10 mouse cellular contexts compared by ENCODE assay signal in the genomic region with DNA sequence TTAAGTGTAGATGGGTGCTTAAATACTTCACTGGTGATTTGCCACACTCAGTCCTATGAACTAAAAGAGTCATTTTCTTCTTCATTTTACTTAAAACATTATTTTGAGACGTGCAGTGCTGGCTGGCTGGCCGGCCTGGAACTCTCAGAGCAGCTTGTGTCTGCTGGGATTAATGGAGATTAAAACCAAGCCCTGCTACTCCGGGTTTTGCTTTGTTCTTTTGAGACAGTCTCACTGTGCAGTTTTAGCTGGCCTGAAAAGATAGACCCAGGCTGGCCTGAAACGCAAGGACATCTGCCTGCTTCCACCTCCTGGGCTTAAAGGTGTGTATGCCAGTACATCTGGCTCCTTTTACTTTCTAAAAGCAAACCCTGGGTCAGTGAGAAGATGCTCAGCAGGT. TPM values are rescaled to one million over a fixed set of nuclear protein-coding genes. Genes with fewer than 3 reads are reported as not detected.
DNase-seq lines count a peak whose midpoint lies in the region; ATAC-seq and TF ChIP-seq lines count a peak whose summit lies in the region.
"Had no signal": no experiment of that assay in that cellular context is flagged by ENCODE, and none has a peak within 500 bp of the region (broad histone marks: within the 10 kb centered on the region; RNA-seq: fewer than 3 reads in every experiment).

No protein-coding gene starts in this region.

- DNase-seq in kidney, adult 9 months: no peak
- DNase-seq in limb, embryonic 14.5 days (ENCODE audit: low spot score): no peak
- peak; percentile 70 for DNase-seq in retina, postnatal 1 day
- DNase-seq in layer of hippocampus, adult 2 months (ENCODE audit: low spot score in 2 of 2): no peak
- no peak for DNase-seq in lung, postnatal 10 days
- no peak for DNase-seq in spleen, adult 18-20 months
- DNase-seq: heart, adult 2 months had no signal

- no peak overlapping the region for H3K27ac ChIP-seq in kidney, embryonic 14.5 days (ENCODE audit: low read depth, low read length)
- 0 out of 2 replicates have a peak overlapping the region, but pooled peaks have one; percentile 29 for H3K27ac ChIP-seq in embryonic facial prominence, embryonic 15.5 days (replicated peaks)
- no peak overlapping the region for H3K27ac ChIP-seq in limb, embryonic 14.5 days (replicated peaks; ENCODE audit: low read depth, low read length)
- no peak overlapping the region for H3K27ac ChIP-seq in layer of hippocampus, adult 2 months
- H3K27ac ChIP-seq: heart, adult 2 months; limb, embryonic 15.5 days had no signal

- no peak overlapping the region for H3K9ac ChIP-seq in kidney, embryonic 14.5 days (ENCODE audit: low read depth, low read length)
- no peak overlapping the region for H3K9ac ChIP-seq in embryonic facial prominence, embryonic 15.5 days
- H3K9ac ChIP-seq in limb, embryonic 14.5 days (ENCODE audit: low read depth, low read length, severe bottlenecking): no peak overlapping the region
- H3K9ac ChIP-seq: limb, embryonic 15.5 days had no signal

- H3K27me3 ChIP-seq in kidney, embryonic 14.5 days (ENCODE audit: control insufficient read depth, insufficient read depth, low read length): no peaks in the 10 kb centered on the region
- H3K27me3 ChIP-seq in embryonic facial prominence, embryonic 15.5 days: no peaks in the 10 kb centered on the region
- no peaks in the 10 kb centered on the region for H3K27me3 ChIP-seq in limb, embryonic 14.5 days (ENCODE audit: control insufficient read depth, insufficient read depth, low read length)
- H3K27me3 ChIP-seq: limb, embryonic 15.5 days had no signal

- no peak for ATAC-seq in kidney, embryonic 14.5 days (ENCODE audit: low FRiP score, low TSS enrichment)
- no peak for ATAC-seq in embryonic facial prominence, embryonic 15.5 days (ENCODE audit: insufficient number of reproducible peaks, low FRiP score, low TSS enrichment, low read depth)
- ATAC-seq in limb, embryonic 14.5 days (ENCODE audit: low FRiP score, low read depth): no peak

- no peaks in the 10 kb centered on the region for H3K36me3 ChIP-seq in kidney, embryonic 14.5 days (ENCODE audit: control insufficient read depth, insufficient read depth, low read length)
- H3K36me3 ChIP-seq in embryonic facial prominence, embryonic 15.5 days: peaks cover 4% of the 10 kb centered on the region; the same call in 1 of the 2 replicates
- no peaks in the 10 kb centered on the region for H3K36me3 ChIP-seq in limb, embryonic 14.5 days (ENCODE audit: control insufficient read depth, insufficient read depth, low read length)
- H3K36me3 ChIP-seq: limb, embryonic 15.5 days had no signal

- no peak overlapping the region for H3K4me3 ChIP-seq in kidney, embryonic 14.5 days (ENCODE audit: low read length)
- H3K4me3 ChIP-seq in embryonic facial prominence, embryonic 15.5 days (replicated peaks): no peak overlapping the region
- no peak overlapping the region for H3K4me3 ChIP-seq in limb, embryonic 14.5 days (replicated peaks; ENCODE audit: low read length)
- H3K4me3 ChIP-seq in layer of hippocampus, adult 2 months: no peak overlapping the region
- H3K4me3 ChIP-seq: heart, adult 2 months had no signal

- 0 out of 2 replicates have a peak overlapping the region, but pooled peaks have one; percentile 56 for H3K4me2 ChIP-seq in kidney, embryonic 14.5 days (replicated peaks; ENCODE audit: low read depth, low read length)
- H3K4me2 ChIP-seq in embryonic facial prominence, embryonic 15.5 days (replicated peaks): 0 out of 2 replicates have a peak overlapping the region, but pooled peaks have one; percentile 8
- peak overlapping the region; percentile 70; the same call in 1 of the 2 replicates for H3K4me2 ChIP-seq in limb, embryonic 14.5 days (replicated peaks; ENCODE audit: low read depth, low read length, severe bottlenecking)

- H3K4me1 ChIP-seq in kidney, embryonic 14.5 days (ENCODE audit: control insufficient read depth, insufficient read depth, low read length): peaks cover 9% of the 10 kb centered on the region
- H3K4me1 ChIP-seq in embryonic facial prominence, embryonic 15.5 days: peaks cover 14% of the 10 kb centered on the region
- H3K4me1 ChIP-seq in limb, embryonic 14.5 days (ENCODE audit: control insufficient read depth, insufficient read depth, low read length): peaks cover 21% of the 10 kb centered on the region

- no peak for TF ChIP-seq CTCF in layer of hippocampus, adult 2 months (conservative IDR thresholded peaks at IDR 0.05)

- WGBS in kidney, embryonic 14.5 days: 62% methylated on average over 4 of the region's 4 CpGs
- WGBS in embryonic facial prominence, embryonic 15.5 days: 28% methylated on average over 4 of the region's 4 CpGs
- WGBS in limb, embryonic 14.5 days: 27% methylated on average over 4 of the region's 4 CpGs

- H3K9me3 ChIP-seq in kidney, embryonic 14.5 days (ENCODE audit: control insufficient read depth, low read length): no peaks in the 10 kb centered on the region
- no peaks in the 10 kb centered on the region for H3K9me3 ChIP-seq in embryonic facial prominence, embryonic 15.5 days (replicated peaks)
- no peaks in the 10 kb centered on the region for H3K9me3 ChIP-seq in limb, embryonic 14.5 days (ENCODE audit: control insufficient read depth, low read length)
- H3K9me3 ChIP-seq: limb, embryonic 15.5 days had no signal

- TF ChIP-seq POLR2A in limb, embryonic 14.5 days (IDR thresholded peaks at IDR 0.05; ENCODE audit: borderline replicate concordance, extremely low read depth, insufficient read depth, insufficient read length): no peak

RNA-seq across cellular contexts. Expression of a gene that starts 2.2 kb away (rescaled TPM):
- 5.1 and 7.7 TPM in 2 replicates for polyA plus RNA-seq in kidney, embryonic 14.5 days (2014; fragmentation: Nextera tagmentation; extraction: Ambion mirVana)
- polyA plus RNA-seq in embryonic facial prominence, embryonic 15.5 days (2015; fragmentation: Nextera tagmentation; extraction: Ambion mirVana): 4.4 and 5.4 TPM in 2 replicates
- polyA plus RNA-seq in limb, embryonic 14.5 days (2012; rRNA removed): 14.6 and 17.5 TPM in 2 replicates
- 5.2 and 5.5 TPM in 2 replicates for polyA plus RNA-seq in limb, embryonic 14.5 days (2014; fragmentation: Nextera tagmentation; extraction: Ambion mirVana)
- total RNA-seq in layer of hippocampus, adult 2 months (2021): 10 to 100 TPM; 22.0 to 23.1 TPM

Comparison
In these comparisons a context has a peak if more than half of its experiments do, and no peak if none do; other contexts are left out.
1. H3K4me2 ChIP-seq: peak in every context shown above with its lines; median percentile 70 in limb, embryonic 14.5 days; 56 in kidney, embryonic 14.5 days; 8 in embryonic facial prominence, embryonic 15.5 days.